Mouse (Mus musculus) heart, embryonic 10.5 days (tissue): ENCODE measurements around the gene Tmem144. TPM values are rescaled to one million over a fixed set of nuclear protein-coding genes. Genes with fewer than 3 reads are reported as not detected.
A peak's percentile ranks its signal among the peaks of the same experiment; 100 is the strongest.
"Not testable (repeated sequence)": the region's sequence is repeated elsewhere in the genome, so short reads cannot be mapped to it uniquely, and the experiment has no call there.

Experiments used
- DNase-seq: peaks from one replicate; pipeline ENCODE4 v3.0.0-alpha.2; 2017; ENCODE audit warnings: low spot score
- H3K27ac ChIP-seq: fragments of 300-500 bp; sonication (generic); 2 replicates; pipeline ENCODE4 v1.5.1; 2016; ENCODE audit warnings: mild to moderate bottlenecking
- H3K27me3 ChIP-seq: fragments of 300-500 bp; sonication (generic); 2 replicates; pipeline ENCODE4 v1.6.1; 2016; ENCODE audit warnings: mild to moderate bottlenecking; ENCODE audit not compliant: poor library complexity, insufficient read depth, severe bottlenecking
- H3K36me3 ChIP-seq: fragments of 300-500 bp; sonication (generic); 2 replicates; pipeline ENCODE4 v1.6.1; 2016; ENCODE audit warnings: mild to moderate bottlenecking, moderate library complexity
- H3K4me1 ChIP-seq: fragments of 300-500 bp; sonication (generic); 2 replicates; pipeline ENCODE4 v1.6.1; 2016; ENCODE audit warnings: mild to moderate bottlenecking
- H3K4me3 ChIP-seq: fragments of 300-500 bp; sonication (generic); 2 replicates; pipeline ENCODE4 v1.5.1; 2016; ENCODE audit warnings: mild to moderate bottlenecking, moderate library complexity
- H3K9me3 ChIP-seq: fragments of 300-500 bp; sonication (generic); 2 replicates; pipeline ENCODE4 v1.6.1; 2016; ENCODE audit warnings: mild to moderate bottlenecking, moderate library complexity
- WGBS: fragments of 180-500 bp; shearing (Covaris S2); methylation state at CpG from one replicate; pipeline ENCODE4 v1.1.7; 2016; 5-methylcytosine and 5-hydroxymethylcytosine counted together
- polyA plus RNA-seq: library from polyadenylated mRNA; unstranded; fragments of >200 nt; fragmentation: Nextera tagmentation; extraction: Ambion mirVana; gene quantifications from 2 replicates; pipeline ENCODE4 v1.2.1, GENCODE M21; 2016

Tmem144 gene
- polyA plus RNA-seq, 1 experiment from 2014 or later: 7.9 TPM

GRCm38 (mm10) chr3:79818202-79818995 lies 34.2 kb downstream of the Tmem144 start:
- Histone ChIP-seq H3K27ac (no peak overlapping the region), H3K4me3 (no peak overlapping the region), H3K4me1 (no peaks in the 10 kb centered on the region), H3K27me3 (no peaks in the 10 kb centered on the region), H3K9me3 (no peaks in the 10 kb centered on the region), H3K36me3 (peaks cover 25% of the 10 kb centered on the region)
- no peak for DNase-seq
- WGBS: 84% methylated on average over 14 of the region's 14 CpGs

- Histone ChIP-seq H3K27me3 (no peaks in the 10 kb centered on the region), H3K36me3 (peaks cover 13% of the 10 kb centered on the region), H3K9me3 (no peaks in the 10 kb centered on the region), H3K4me3 (no peak overlapping the region), H3K4me1 (no peaks in the 10 kb centered on the region), H3K27ac (no peak overlapping the region)
- WGBS: 72% methylated on average over 4 of the region's 4 CpGs
- no peak for DNase-seq
These were observed 36.3 kb downstream of the Tmem144 start for GRCm38 (mm10) chr3:79816229-79816628.

GRCm38 (mm10) chr3:79813814-79814490 lies 38.6 kb downstream of the Tmem144 start:
- no peaks in the 10 kb centered on the region; the same call in 1 of the 2 replicates for H3K4me1 ChIP-seq
- H3K9me3 ChIP-seq: no peaks in the 10 kb centered on the region
- DNase-seq: peak; percentile 80
- H3K36me3 ChIP-seq: peaks cover 10% of the 10 kb centered on the region
- 30% methylated on average over 19 of the region's 19 CpGs for WGBS
- H3K4me3 ChIP-seq: no peak overlapping the region
- no peaks in the 10 kb centered on the region for H3K27me3 ChIP-seq
- H3K27ac ChIP-seq: no peak overlapping the region

DNA sequence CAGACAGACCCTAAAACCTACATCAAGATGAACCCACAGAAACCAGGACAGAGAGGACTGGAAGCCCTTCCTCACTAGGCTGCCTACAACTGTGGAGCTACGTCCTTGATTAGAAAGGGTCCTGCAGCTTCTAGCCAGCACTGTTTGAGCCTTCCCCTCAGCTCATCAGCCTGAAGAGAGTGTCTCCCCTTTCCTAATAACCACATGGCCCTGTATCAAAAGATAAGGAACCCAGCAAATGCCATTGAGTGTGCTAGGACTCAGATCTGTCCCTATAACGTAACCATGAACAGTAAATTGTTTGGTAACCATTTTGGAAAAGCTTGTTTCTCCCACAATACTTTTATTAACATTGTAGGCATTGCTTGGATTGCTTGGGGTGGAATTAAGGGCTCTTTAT lies 40.5 kb downstream of the Tmem144 start:
- Histone ChIP-seq H3K4me1 (no peaks in the 10 kb centered on the region; the same call in 1 of the 2 replicates), H3K27ac (no peak overlapping the region), H3K36me3 (peaks cover 10% of the 10 kb centered on the region), H3K4me3 (no peak overlapping the region), H3K27me3 (no peaks in the 10 kb centered on the region), H3K9me3 (no peaks in the 10 kb centered on the region)
- WGBS: 61% methylated on average over 2 of the region's 2 CpGs
- DNase-seq: no peak

DNA sequence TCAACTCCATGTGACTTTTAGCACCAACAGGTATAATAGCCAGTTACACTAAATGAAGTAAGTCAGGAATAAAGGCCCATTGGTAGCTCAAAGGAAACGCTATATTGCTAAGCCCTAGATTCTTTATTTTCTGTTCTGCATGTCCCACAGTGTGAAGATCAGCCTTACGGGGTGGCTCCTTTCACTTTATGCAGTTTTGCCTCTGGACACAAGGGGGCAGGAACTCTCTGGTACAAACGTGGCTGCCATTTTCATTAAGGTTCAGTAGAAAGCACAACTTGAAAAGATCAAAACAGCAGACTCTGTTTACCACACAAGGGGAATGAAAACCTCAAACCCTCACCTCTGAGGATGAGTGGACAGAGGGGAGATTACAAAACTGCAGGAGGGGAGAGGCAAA lies 40.9 kb downstream of the Tmem144 start:
- no peak for DNase-seq
- peaks cover 10% of the 10 kb centered on the region for H3K36me3 ChIP-seq
- no peak overlapping the region for H3K4me3 ChIP-seq
- H3K9me3 ChIP-seq: no peaks in the 10 kb centered on the region
- H3K27me3 ChIP-seq: no peaks in the 10 kb centered on the region
- no peaks in the 10 kb centered on the region; the same call in 1 of the 2 replicates for H3K4me1 ChIP-seq
- 48% methylated on average over 3 of the region's 3 CpGs for WGBS
- H3K27ac ChIP-seq: no peak overlapping the region

DNA sequence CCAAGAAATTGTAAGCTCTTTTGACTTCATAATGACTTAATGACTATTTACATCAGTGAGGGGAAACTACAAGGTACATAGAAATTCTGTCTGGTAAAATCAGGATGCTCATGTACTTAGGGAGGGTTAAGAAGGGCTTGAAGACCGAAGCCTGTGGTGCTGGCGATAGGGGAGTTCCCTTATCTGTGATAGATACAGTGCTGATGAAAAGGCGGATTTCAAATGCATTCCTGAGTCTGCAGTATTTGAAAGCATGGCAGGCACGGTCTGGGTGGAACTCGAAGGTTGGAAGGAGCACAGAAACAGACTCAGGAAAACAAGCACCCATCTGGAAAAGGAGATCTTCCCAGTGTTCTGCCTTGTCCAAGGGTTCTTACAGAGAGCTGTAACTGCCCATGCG lies 42.0 kb downstream of the Tmem144 start:
- Histone ChIP-seq H3K9me3 (no peaks in the 10 kb centered on the region), H3K27ac (no peak overlapping the region), H3K36me3 (peaks cover 9% of the 10 kb centered on the region), H3K4me1 (no peaks in the 10 kb centered on the region; the same call in 1 of the 2 replicates), H3K4me3 (no peak overlapping the region), H3K27me3 (no peaks in the 10 kb centered on the region)
- 36% methylated on average over 6 of the region's 6 CpGs for WGBS
- DNase-seq: no peak

GRCm38 (mm10) chr3:79809180-79809567 lies 43.4 kb downstream of the Tmem144 start:
- no peaks in the 10 kb centered on the region for H3K9me3 ChIP-seq
- DNase-seq: no peak
- H3K27ac ChIP-seq: no peak overlapping the region
- H3K4me3 ChIP-seq: no peak overlapping the region
- no peaks in the 10 kb centered on the region; the same call in 1 of the 2 replicates for H3K4me1 ChIP-seq
- 12% methylated on average over 4 of the region's 4 CpGs for WGBS
- H3K36me3 ChIP-seq: peaks cover under 1% of the 10 kb centered on the region; the same call in 1 of the 2 replicates
- H3K27me3 ChIP-seq: no peaks in the 10 kb centered on the region

DNA sequence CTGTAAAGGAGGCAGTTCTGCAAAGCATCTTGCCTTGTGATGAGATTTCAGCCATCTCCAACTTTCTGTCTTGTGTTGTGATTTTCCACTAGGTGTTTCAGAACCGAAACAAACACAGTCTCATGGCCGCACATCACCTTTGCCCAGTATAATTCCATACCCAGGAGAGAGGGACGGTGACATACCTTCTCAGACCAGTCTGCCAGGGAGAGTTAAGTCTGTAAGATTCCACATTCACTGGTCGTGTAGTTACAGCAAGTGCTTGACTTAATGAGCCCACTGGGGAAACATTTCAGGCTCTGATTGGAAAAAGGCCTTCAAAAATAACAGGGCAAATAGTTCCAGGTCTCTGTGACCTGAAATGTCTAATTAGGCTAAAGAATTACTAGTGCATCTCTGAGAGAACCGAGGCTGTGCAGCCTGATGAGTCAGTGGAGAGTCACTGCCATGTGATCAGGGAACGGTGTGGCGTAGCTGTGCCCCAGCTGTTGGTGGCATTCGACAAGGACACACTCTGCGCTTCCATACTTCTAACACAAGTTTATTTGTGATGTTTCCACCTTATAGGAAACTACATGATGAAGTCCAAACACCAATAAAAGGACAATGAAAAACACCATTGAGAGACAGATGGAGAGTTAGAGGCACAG lies 43.9 kb downstream of the Tmem144 start:
- WGBS: 74% methylated on average over 9 of the region's 9 CpGs

GRCm38 (mm10) chr3:79800761-79801160 lies 51.8 kb downstream of the Tmem144 start:
- WGBS: 81% methylated on average over 7 of the region's 7 CpGs
- not testable (repeated sequence) for H3K36me3 ChIP-seq, H3K9me3 ChIP-seq, H3K4me3 ChIP-seq, H3K27ac ChIP-seq, DNase-seq, H3K4me1 ChIP-seq, H3K27me3 ChIP-seq

More for the DNA sequence above, 43.9 kb downstream of the Tmem144 start:
- no peak for DNase-seq
- Histone ChIP-seq H3K27ac (no peak overlapping the region), H3K9me3 (no peaks in the 10 kb centered on the region), H3K4me1 (no peaks in the 10 kb centered on the region; the same call in 1 of the 2 replicates), H3K27me3 (no peaks in the 10 kb centered on the region), H3K36me3 (no peaks in the 10 kb centered on the region), H3K4me3 (no peak overlapping the region)

GRCm38 (mm10) chr3:79792307-79792706 lies 60.3 kb downstream of the Tmem144 start:
- Histone ChIP-seq H3K4me3 (no peak overlapping the region), H3K9me3 (no peaks in the 10 kb centered on the region), H3K4me1 (no peaks in the 10 kb centered on the region), H3K27me3 (no peaks in the 10 kb centered on the region), H3K36me3 (no peaks in the 10 kb centered on the region), H3K27ac (no peak overlapping the region)
- WGBS: 82% methylated on average over 6 of the region's 6 CpGs
- DNase-seq: no peak

GRCm38 (mm10) chr3:79790324-79790723 lies 62.2 kb downstream of the Tmem144 start:
- H3K27ac ChIP-seq: no peak overlapping the region

GRCm38 (mm10) chr3:79789554-79789953 lies 63.0 kb downstream of the Tmem144 start:
- Histone ChIP-seq H3K4me3 (no peak overlapping the region), H3K27ac (no peak overlapping the region), H3K36me3 (no peaks in the 10 kb centered on the region), H3K9me3 (no peaks in the 10 kb centered on the region), H3K4me1 (0 out of 2 replicates have a peak, but pooled peaks cover 3% of the 10 kb centered on the region), H3K27me3 (no peaks in the 10 kb centered on the region)
- WGBS: 76% methylated on average over 4 of the region's 4 CpGs
- no peak for DNase-seq

More at GRCm38 (mm10) chr3:79790324-79790723, 62.2 kb downstream of the Tmem144 start:
- no peak for DNase-seq
- Histone ChIP-seq H3K4me1 (no peaks in the 10 kb centered on the region), H3K36me3 (no peaks in the 10 kb centered on the region), H3K4me3 (no peak overlapping the region), H3K27me3 (no peaks in the 10 kb centered on the region), H3K9me3 (no peaks in the 10 kb centered on the region)
- 64% methylated on average over 3 of the region's 3 CpGs for WGBS

- Histone ChIP-seq H3K4me1 (0 out of 2 replicates have a peak, but pooled peaks cover 6% of the 10 kb centered on the region), H3K27ac (no peak overlapping the region; the same call in 1 of the 2 replicates), H3K36me3 (no peaks in the 10 kb centered on the region), H3K4me3 (no peak overlapping the region), H3K27me3 (no peaks in the 10 kb centered on the region), H3K9me3 (no peaks in the 10 kb centered on the region)
- WGBS: 75% methylated on average over 6 of the region's 6 CpGs
- DNase-seq: no peak
These were observed 63.6 kb downstream of the Tmem144 start for GRCm38 (mm10) chr3:79788959-79789358.
